Mouse (Mus musculus): ENCODE measurements around the gene Epdr1. TPM values are rescaled to one million over a fixed set of nuclear protein-coding genes. Genes with fewer than 3 reads are reported as not detected.

Epdr1 gene
- polyA plus RNA-seq, 2 experiments: 9.0 to 14.7 TPM

DNA sequence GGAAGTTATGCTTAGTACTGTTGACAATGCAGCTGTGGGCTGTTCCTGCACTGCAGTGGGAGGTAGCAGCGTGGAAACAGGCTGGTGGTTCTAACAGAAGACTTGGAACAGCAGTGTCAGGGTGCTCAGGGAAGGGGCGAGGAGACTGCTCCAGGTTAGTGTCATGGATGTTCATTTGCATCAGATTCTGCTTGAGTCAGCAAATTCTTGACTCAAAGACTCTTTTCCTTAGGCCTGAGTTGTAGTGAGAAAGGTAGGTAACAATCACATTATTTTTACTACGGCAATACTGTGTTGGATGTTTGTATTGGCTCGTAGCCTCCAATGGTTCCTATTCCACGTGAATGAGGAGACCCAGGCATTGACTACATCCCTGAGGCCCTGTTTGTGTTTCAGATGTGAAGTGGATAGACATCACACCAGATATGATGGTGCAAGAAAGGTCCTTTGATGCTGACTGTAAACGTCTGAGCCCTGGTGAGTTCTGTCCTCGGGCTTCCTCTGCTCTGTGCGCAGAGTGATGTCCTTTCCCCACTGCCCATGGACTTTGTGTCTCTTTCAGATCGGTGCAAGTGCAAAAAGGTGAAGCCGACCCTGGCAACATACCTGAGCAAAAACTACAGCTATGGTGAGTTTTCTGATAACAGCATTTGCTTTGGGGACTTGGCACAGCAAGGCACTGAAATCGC is 5.0 kb upstream of the Epdr1 start:
- Histone ChIP-seq H3K36me3 (replicated peaks; ENCODE audit: control insufficient read depth, insufficient read depth, low read depth) (no peaks in the 10 kb centered on the region), H3K9ac (replicated peaks) (no peak overlapping the region), H3K27me3 (ENCODE audit: control insufficient read depth, insufficient read depth, low read length) (peaks cover 9% of the 10 kb centered on the region), H3K4me3 (ENCODE audit: insufficient read depth in 1 of 2, low read depth in 2 of 2, low read length in 2 of 2) (no peak overlapping the region), H3K4me2 (ENCODE audit: low read depth) (no peak overlapping the region), H3K4me1 (replicated peaks; ENCODE audit: control insufficient read depth in 2 of 2, insufficient read depth in 2 of 2, low read length in 1 of 2) (peaks cover 3 to 16% of the 10 kb centered on the region in 2 experiments), H3K9me3 (ENCODE audit: control insufficient read depth, low read length) (no peaks in the 10 kb centered on the region), H3K27ac (no peak overlapping the region)
- no peak for TF ChIP-seq CTCF (IDR thresholded peaks at IDR 0.05; ENCODE audit: low read depth)
- TF ChIP-seq EP300 (IDR thresholded peaks at IDR 0.05; ENCODE audit: low read depth): no peak
- ATAC-seq (ENCODE audit: insufficient read depth) (no peak), DNase-seq (ENCODE audit: low read depth in 3 of 3, low spot score in 3 of 3) (no peak)
- WGBS (ENCODE audit: insufficient replicate concordance): 67% methylated on average over 11 of the region's 11 CpGs

DNA sequence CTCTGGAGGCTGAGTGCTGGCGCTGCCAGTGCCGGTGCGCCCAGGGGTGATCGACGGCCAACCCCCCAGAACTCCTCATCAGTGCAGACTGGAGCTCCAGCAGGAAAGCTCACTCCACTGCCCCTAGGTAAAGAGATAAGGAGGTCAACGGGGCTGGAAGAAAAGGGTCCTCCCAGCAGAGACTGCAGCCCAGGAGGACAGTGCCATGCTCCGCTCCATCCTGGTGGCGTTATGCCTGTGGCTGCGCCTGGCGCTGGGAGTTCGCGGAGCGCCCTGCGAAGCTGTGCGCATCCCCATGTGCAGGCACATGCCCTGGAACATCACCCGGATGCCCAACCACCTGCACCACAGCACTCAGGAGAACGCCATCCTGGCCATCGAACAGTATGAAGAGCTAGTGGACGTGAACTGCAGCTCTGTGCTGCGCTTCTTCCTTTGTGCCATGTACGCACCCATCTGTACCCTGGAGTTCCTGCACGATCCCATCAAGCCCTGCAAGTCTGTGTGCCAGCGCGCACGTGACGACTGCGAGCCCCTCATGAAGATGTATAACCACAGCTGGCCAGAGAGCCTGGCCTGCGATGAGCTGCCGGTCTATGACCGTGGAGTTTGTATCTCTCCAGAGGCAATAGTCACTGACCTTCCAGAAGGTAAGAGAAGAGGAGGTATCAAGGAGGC is 3.6 kb upstream of the Epdr1 start:
- WGBS (ENCODE audit: insufficient replicate concordance): 24% methylated on average over 30 of the region's 30 CpGs
- peaks cover 9% of the 10 kb centered on the region for H3K27me3 ChIP-seq (ENCODE audit: control insufficient read depth, insufficient read depth, low read length)
- peak overlapping the region; percentile 48 to 57 for H3K4me3 ChIP-seq (ENCODE audit: insufficient read depth in 1 of 2, low read depth in 2 of 2, low read length in 2 of 2)
- H3K9ac ChIP-seq (replicated peaks): peak overlapping the region; percentile 53
- DNase-seq (ENCODE audit: low read depth in 3 of 3, low spot score in 3 of 3) (no peak), ATAC-seq (ENCODE audit: insufficient read depth) (no peak)
- H3K27ac ChIP-seq: no peak overlapping the region
- TF ChIP-seq CTCF (IDR thresholded peaks at IDR 0.05; ENCODE audit: low read depth): no peak
- no peak for TF ChIP-seq EP300 (IDR thresholded peaks at IDR 0.05; ENCODE audit: low read depth)
- no peaks in the 10 kb centered on the region for H3K9me3 ChIP-seq (ENCODE audit: control insufficient read depth, low read length)
- H3K36me3 ChIP-seq (replicated peaks; ENCODE audit: control insufficient read depth, insufficient read depth, low read depth): no peaks in the 10 kb centered on the region
- peaks cover 3 to 14% of the 10 kb centered on the region in 2 experiments for H3K4me1 ChIP-seq (replicated peaks; ENCODE audit: control insufficient read depth in 2 of 2, insufficient read depth in 2 of 2, low read length in 1 of 2)
- H3K4me2 ChIP-seq (ENCODE audit: low read depth): peak overlapping the region; percentile 82

DNA sequence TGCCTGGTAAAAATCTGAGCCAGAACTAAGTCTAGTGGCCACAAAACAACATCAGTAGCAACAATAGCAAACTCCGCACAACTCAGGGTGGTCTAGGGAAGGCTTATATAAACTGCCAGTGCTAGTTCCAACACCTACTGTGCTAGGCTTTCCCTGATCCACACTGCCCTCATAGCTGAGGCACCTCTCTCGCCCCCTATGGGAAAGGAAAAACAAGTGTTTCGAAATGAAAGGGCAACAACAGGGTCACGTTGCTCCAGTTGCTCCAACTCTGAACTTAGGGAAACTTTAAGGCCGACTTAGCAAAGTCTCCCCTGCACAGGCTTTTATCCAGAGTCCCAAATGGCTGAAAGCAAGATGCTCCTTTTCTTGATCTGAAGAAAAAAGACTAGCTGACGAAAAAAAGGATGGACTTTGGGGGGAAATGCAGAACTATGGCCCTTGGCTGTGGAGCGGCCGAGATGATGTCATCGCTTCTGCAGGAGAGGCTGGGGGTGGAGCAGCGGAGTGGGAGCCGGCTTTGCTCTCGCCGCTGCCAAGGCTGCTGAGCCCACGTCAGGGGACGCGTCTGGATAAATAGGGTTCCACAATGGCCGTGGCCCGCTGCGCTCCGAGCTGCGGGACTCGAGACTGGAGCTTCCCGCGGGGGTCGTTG is 3.0 kb upstream of the Epdr1 start, which contains the start of gene Sfrp4:
TSS of gene Sfrp4 (plus strand) at position 532 of the 655 bp plus-strand sequence.
- H3K4me1 ChIP-seq (replicated peaks; ENCODE audit: control insufficient read depth in 2 of 2, insufficient read depth in 2 of 2, low read length in 1 of 2): peaks cover 3 to 16% of the 10 kb centered on the region in 2 experiments
- ATAC-seq (ENCODE audit: insufficient read depth) (peak; percentile 50; the same call in 1 of the 2 replicates), DNase-seq (ENCODE audit: low read depth in 3 of 3, low spot score in 3 of 3) (no peak)
- H3K27me3 ChIP-seq (ENCODE audit: control insufficient read depth, insufficient read depth, low read length): peaks cover 9% of the 10 kb centered on the region
- H3K4me3 ChIP-seq (ENCODE audit: insufficient read depth in 1 of 2, low read depth in 2 of 2, low read length in 2 of 2): peak within 1 kb of the TSS; percentile 48 to 57
- TF ChIP-seq CTCF (IDR thresholded peaks at IDR 0.05; ENCODE audit: low read depth) (peak; percentile 54), EP300 (IDR thresholded peaks at IDR 0.05; ENCODE audit: low read depth) (no peak)
- WGBS (ENCODE audit: insufficient replicate concordance): 3% methylated on average over 25 of the region's 25 CpGs
- H3K9me3 ChIP-seq (ENCODE audit: control insufficient read depth, low read length): no peaks in the 10 kb centered on the region
- no peaks in the 10 kb centered on the region for H3K36me3 ChIP-seq (replicated peaks; ENCODE audit: control insufficient read depth, insufficient read depth, low read depth)
- peak within 1 kb of the TSS; percentile 53 for H3K9ac ChIP-seq (replicated peaks)
- peak within 1 kb of the TSS; percentile 82 for H3K4me2 ChIP-seq (ENCODE audit: low read depth)
- H3K27ac ChIP-seq: no peak within 1 kb of the TSS

DNA sequence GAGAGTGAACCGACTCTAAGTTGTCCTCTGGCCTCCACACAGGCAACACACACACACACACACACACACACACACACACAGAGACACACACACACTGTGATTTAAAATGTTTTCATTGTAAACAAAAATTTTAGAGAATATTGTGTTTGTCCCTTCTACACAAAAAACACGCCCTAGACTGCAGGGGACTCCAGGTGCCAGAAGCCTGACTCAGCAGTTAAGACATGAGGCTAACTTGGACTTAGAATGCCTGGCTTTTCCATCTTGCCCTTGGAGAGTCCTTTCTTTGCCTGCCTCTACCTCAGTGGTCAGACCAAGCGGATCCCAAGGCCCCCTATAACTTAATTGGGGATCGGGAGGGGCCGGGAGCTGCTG is 899 bp downstream of the Epdr1 start:
- ATAC-seq (ENCODE audit: insufficient read depth) (peak; percentile 73), DNase-seq (ENCODE audit: low read depth in 3 of 3, low spot score in 3 of 3) (no peak)
- no peaks in the 10 kb centered on the region for H3K9me3 ChIP-seq (ENCODE audit: control insufficient read depth, low read length)
- TF ChIP-seq EP300 (IDR thresholded peaks at IDR 0.05; ENCODE audit: low read depth) (no peak), CTCF (IDR thresholded peaks at IDR 0.05; ENCODE audit: low read depth) (no peak)
- peak overlapping the region; percentile 82 for H3K9ac ChIP-seq (replicated peaks)
- H3K4me3 ChIP-seq (ENCODE audit: insufficient read depth in 1 of 2, low read depth in 2 of 2, low read length in 2 of 2): peak overlapping the region; percentile 69 to 70
- H3K27me3 ChIP-seq (ENCODE audit: control insufficient read depth, insufficient read depth, low read length): peaks cover 7% of the 10 kb centered on the region
- H3K27ac ChIP-seq: no peak overlapping the region; the same call in none of the 2 replicates
- H3K4me1 ChIP-seq (replicated peaks; ENCODE audit: control insufficient read depth in 2 of 2, insufficient read depth in 2 of 2, low read length in 1 of 2): peaks cover 0 to 11% of the 10 kb centered on the region in 2 experiments
- 10% methylated on average over 5 of the region's 5 CpGs for WGBS (ENCODE audit: insufficient replicate concordance)
- no peaks in the 10 kb centered on the region for H3K36me3 ChIP-seq (replicated peaks; ENCODE audit: control insufficient read depth, insufficient read depth, low read depth)
- peak overlapping the region; percentile 83 for H3K4me2 ChIP-seq (ENCODE audit: low read depth)

DNA sequence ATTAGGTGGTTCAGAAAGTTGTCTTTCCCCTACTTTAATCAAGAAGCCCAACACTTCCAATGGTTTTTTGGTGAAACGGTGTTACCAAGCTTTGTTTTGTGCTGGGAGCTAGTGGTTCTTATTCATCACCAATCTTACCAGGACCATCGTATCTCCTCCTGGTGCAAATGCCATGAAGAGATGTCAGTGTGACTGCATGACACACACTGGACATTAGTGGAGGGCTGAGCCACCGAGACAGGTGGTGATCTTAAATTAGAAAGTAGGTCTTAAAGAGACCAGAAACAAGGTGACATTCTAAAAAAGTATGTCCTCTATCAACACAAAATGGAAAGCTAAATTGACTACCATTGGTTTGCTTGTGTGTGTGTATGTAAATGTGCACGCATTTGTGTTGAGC is 1.6 kb downstream of the Epdr1 start:
- WGBS (ENCODE audit: insufficient replicate concordance): 64% methylated on average over 4 of the region's 4 CpGs
- Histone ChIP-seq H3K4me1 (replicated peaks; ENCODE audit: control insufficient read depth in 2 of 2, insufficient read depth in 2 of 2, low read length in 1 of 2) (peaks cover 0 to 9% of the 10 kb centered on the region in 2 experiments), H3K27ac (no peak overlapping the region), H3K9me3 (ENCODE audit: control insufficient read depth, low read length) (no peaks in the 10 kb centered on the region), H3K4me3 (ENCODE audit: insufficient read depth in 1 of 2, low read depth in 2 of 2, low read length in 2 of 2) (peak overlapping the region; percentile 14 to 69; a peak in 3 of 4 replicates), H3K27me3 (ENCODE audit: control insufficient read depth, insufficient read depth, low read length) (no peaks in the 10 kb centered on the region), H3K36me3 (replicated peaks; ENCODE audit: control insufficient read depth, insufficient read depth, low read depth) (no peaks in the 10 kb centered on the region), H3K4me2 (ENCODE audit: low read depth) (peak overlapping the region; percentile 83), H3K9ac (replicated peaks) (peak overlapping the region; percentile 31)
- ATAC-seq (ENCODE audit: insufficient read depth) (no peak), DNase-seq (ENCODE audit: low read depth in 3 of 3, low spot score in 3 of 3) (no peak)
- TF ChIP-seq EP300 (IDR thresholded peaks at IDR 0.05; ENCODE audit: low read depth) (no peak), CTCF (IDR thresholded peaks at IDR 0.05; ENCODE audit: low read depth) (no peak)

Data from liver, embryonic 14.5 days (tissue).